Comparison of ENCODE assay signal across 8 mouse cellular contexts in genomic region chr10:96646024-96646866, GRCm38 (mm10). TPM values are rescaled to one million over a fixed set of nuclear protein-coding genes. Genes with fewer than 3 reads are reported as not detected.
DNase-seq lines count a peak whose midpoint lies in the region; ATAC-seq lines count a peak whose summit lies in the region.

No protein-coding gene starts in this region.

- no peak overlapping the region for H3K4me3 ChIP-seq in heart, embryonic 12.5 days
- no peak overlapping the region for H3K4me3 ChIP-seq in embryonic facial prominence, embryonic 11.5 days (ENCODE audit: low read depth, low read length)
- no peak overlapping the region for H3K4me3 ChIP-seq in hindbrain, embryonic 12.5 days

- H3K9ac ChIP-seq in heart, embryonic 12.5 days: peak overlapping the region; percentile 34; the same call in 1 of the 2 replicates
- no peak overlapping the region for H3K9ac ChIP-seq in embryonic facial prominence, embryonic 11.5 days (replicated peaks; ENCODE audit: low read length)
- peak overlapping the region; percentile 49; the same call in 1 of the 2 replicates for H3K9ac ChIP-seq in hindbrain, embryonic 12.5 days

- H3K9me3 ChIP-seq in heart, embryonic 12.5 days (replicated peaks): no peaks in the 10 kb centered on the region
- no peaks in the 10 kb centered on the region for H3K9me3 ChIP-seq in embryonic facial prominence, embryonic 11.5 days (replicated peaks; ENCODE audit: control insufficient read depth, low read length)
- H3K9me3 ChIP-seq in hindbrain, embryonic 12.5 days (replicated peaks): no peaks in the 10 kb centered on the region

- ATAC-seq in heart, embryonic 12.5 days (ENCODE audit: insufficient number of reproducible peaks, low FRiP score): peak; percentile 33; the same call in 1 of the 2 replicates
- ATAC-seq in embryonic facial prominence, embryonic 11.5 days (replicated peaks; ENCODE audit: insufficient number of reproducible peaks, low FRiP score, low TSS enrichment, low read depth): peak; percentile 89
- peak; percentile 97 for ATAC-seq in hindbrain, embryonic 12.5 days (ENCODE audit: low FRiP score)

- no peaks in the 10 kb centered on the region for H3K36me3 ChIP-seq in heart, embryonic 12.5 days
- no peaks in the 10 kb centered on the region for H3K36me3 ChIP-seq in embryonic facial prominence, embryonic 11.5 days (replicated peaks; ENCODE audit: control insufficient read depth, insufficient read depth, low read depth, low read length)
- H3K36me3 ChIP-seq in hindbrain, embryonic 12.5 days: no peaks in the 10 kb centered on the region

- peaks cover 25% of the 10 kb centered on the region for H3K4me1 ChIP-seq in heart, embryonic 12.5 days (replicated peaks)
- H3K4me1 ChIP-seq in embryonic facial prominence, embryonic 11.5 days (ENCODE audit: control insufficient read depth, insufficient read depth, low read length): no peaks in the 10 kb centered on the region
- H3K4me1 ChIP-seq in hindbrain, embryonic 12.5 days: peaks cover 21% of the 10 kb centered on the region

- peak overlapping the region; percentile 43 for H3K4me2 ChIP-seq in heart, embryonic 12.5 days
- H3K4me2 ChIP-seq in embryonic facial prominence, embryonic 11.5 days (ENCODE audit: low read depth, low read length): no peak overlapping the region
- H3K4me2 ChIP-seq in hindbrain, embryonic 12.5 days (replicated peaks): peak overlapping the region; percentile 38

- H3K27ac ChIP-seq in heart, embryonic 12.5 days (ENCODE audit: poor library complexity, severe bottlenecking): 0 out of 2 replicates have a peak overlapping the region, but pooled peaks have one; percentile 21
- H3K27ac ChIP-seq in embryonic facial prominence, embryonic 11.5 days (replicated peaks; ENCODE audit: low read depth, low read length): no peak overlapping the region
- H3K27ac ChIP-seq in hindbrain, embryonic 12.5 days: peak overlapping the region; percentile 90

- 21% methylated on average over 13 of the region's 13 CpGs for WGBS in heart, embryonic 12.5 days
- WGBS in embryonic facial prominence, embryonic 11.5 days: 26% methylated on average over 13 of the region's 13 CpGs
- 12% methylated on average over 13 of the region's 13 CpGs for WGBS in hindbrain, embryonic 12.5 days

- no peak for DNase-seq in heart, adult 8-10 months (ENCODE audit: low spot score)
- DNase-seq in embryonic facial prominence, embryonic 11.5 days (ENCODE audit: low spot score): peak; percentile 44
- DNase-seq in layer of hippocampus, postnatal 25 days (ENCODE audit: extremely low spot score in 1 of 2, low spot score in 1 of 2): peak; percentile 31 to 41
- peak; percentile 41 for DNase-seq in lung, postnatal 36 days
- peak; percentile 17 to 42 for DNase-seq in right cerebral cortex, adult 2 months (ENCODE audit: low spot score in 2 of 2)
- DNase-seq in urinary bladder, postnatal 14 days (ENCODE audit: low spot score): no peak

- no peaks in the 10 kb centered on the region for H3K27me3 ChIP-seq in heart, embryonic 12.5 days (replicated peaks)
- no peaks in the 10 kb centered on the region for H3K27me3 ChIP-seq in embryonic facial prominence, embryonic 11.5 days (ENCODE audit: control insufficient read depth, insufficient read depth, low read length)
- no peaks in the 10 kb centered on the region for H3K27me3 ChIP-seq in hindbrain, embryonic 12.5 days

RNA-seq across cellular contexts. Expression of gene Btg1, which starts 29.4 kb away (rescaled TPM):
- polyA plus RNA-seq in heart, embryonic 12.5 days (2016; fragmentation: Nextera tagmentation; extraction: Ambion mirVana): 46.9 and 51.6 TPM in 2 replicates
- total RNA-seq in heart, adult 8-10 months (2022): 10 to 100 TPM; 28.5 to 34.7 (median 33.2) TPM
- 48.4 and 48.9 TPM in 2 replicates for polyA plus RNA-seq in embryonic facial prominence, embryonic 11.5 days (2014; fragmentation: Nextera tagmentation; extraction: Ambion mirVana)
- 69.1 and 69.6 TPM in 2 replicates for polyA plus RNA-seq in hindbrain, embryonic 12.5 days (2016; fragmentation: Nextera tagmentation; extraction: Ambion mirVana)
- total RNA-seq in layer of hippocampus, postnatal 25 days (2021): 10 to 100 TPM; 40.7 to 49.1 TPM

Comparison
In these comparisons a context has a peak if more than half of its experiments do, and no peak if none do; other contexts are left out.
1. ATAC-seq: peak in every context shown above with its lines; median percentile 97 in hindbrain, embryonic 12.5 days; 89 in embryonic facial prominence, embryonic 11.5 days; 33 in heart, embryonic 12.5 days.
2. DNase-seq: peak in embryonic facial prominence, embryonic 11.5 days (single experiment), layer of hippocampus, postnatal 25 days (2 of 2), lung, postnatal 36 days (single experiment) and right cerebral cortex, adult 2 months (2 of 2); none in heart, adult 8-10 months (single experiment) and urinary bladder, postnatal 14 days (single experiment).